Mouse (Mus musculus): ENCODE measurements at regions not wholly inside any gene's neighbourhood (a gene's known extent, or its start where the extent isn't known, plus 50 kb on each side); places are given as distances from the start of the nearest gene placed in this dataset.
"Not testable (repeated sequence)": the region's sequence is repeated elsewhere in the genome, so short reads cannot be mapped to it uniquely, and the experiment has no call there.

GRCm38 (mm10) chr1:149129767-149130287, 831.3 kb downstream of the Pla2g4a start:
- in situ Hi-C loops (cut with MboI, MseI) = no loop called here

GRCm38 (mm10) chr1:149129138-149129537, 832.0 kb downstream of the Pla2g4a start:
- in situ Hi-C loops (cut with MboI, MseI) = no loop called here

- in situ Hi-C loops (cut with MboI, MseI) = no loop called here
Observed at GRCm38 (mm10) chr1:149127709-149128108, 833.4 kb downstream of the Pla2g4a start.

- in situ Hi-C loops (cut with MboI, MseI) = no loop called here
Observed at GRCm38 (mm10) chr1:149103396-149103795, 857.7 kb downstream of the Pla2g4a start.

- in situ Hi-C loops (cut with MboI, MseI) = no loop called here
Observed at GRCm38 (mm10) chr1:149097426-149097825, 863.7 kb downstream of the Pla2g4a start.

- in situ Hi-C loops (cut with MboI, MseI) = no loop called here
Observed at GRCm38 (mm10) chr1:149074681-149075080, 886.4 kb downstream of the Pla2g4a start.

- in situ Hi-C loops (cut with MboI, MseI) = no loop called here
Observed at GRCm38 (mm10) chr1:149069570-149069969, 891.5 kb downstream of the Pla2g4a start.

- in situ Hi-C loops (cut with MboI, MseI) = not testable (repeated sequence)
Observed at GRCm38 (mm10) chr1:149063011-149063410, 898.1 kb downstream of the Pla2g4a start.

- in situ Hi-C loops (cut with MboI, MseI) = no loop called here
Observed at GRCm38 (mm10) chr1:149038188-149038967, 922.7 kb downstream of the Pla2g4a start.

GRCm38 (mm10) chr1:149028316-149028715, 932.8 kb downstream of the Pla2g4a start:
- in situ Hi-C loops (cut with MboI, MseI) = no loop called here

GRCm38 (mm10) chr1:149021734-149022133, 939.4 kb downstream of the Pla2g4a start:
- in situ Hi-C loops (cut with MboI, MseI) = no loop called here

- in situ Hi-C loops (cut with MboI, MseI) = no loop called here
Observed at GRCm38 (mm10) chr1:149021273-149021672, 939.8 kb downstream of the Pla2g4a start.

GRCm38 (mm10) chr1:149014559-149014958, 946.5 kb downstream of the Pla2g4a start:
- in situ Hi-C loops (cut with MboI, MseI) = no loop called here

GRCm38 (mm10) chr1:149010767-149011166, 950.3 kb downstream of the Pla2g4a start:
- in situ Hi-C loops (cut with MboI, MseI) = no loop called here

- in situ Hi-C loops (cut with MboI, MseI) = no loop called here
Observed at GRCm38 (mm10) chr1:149000092-149000491, 961.0 kb downstream of the Pla2g4a start.

GRCm38 (mm10) chr1:148993586-148993985, 967.5 kb downstream of the Pla2g4a start:
- in situ Hi-C loops (cut with MboI, MseI) = no loop called here

- in situ Hi-C loops (cut with MboI, MseI) = no loop called here
Observed at GRCm38 (mm10) chr1:148977377-148977776, 983.7 kb downstream of the Pla2g4a start.

GRCm38 (mm10) chr1:148965358-148965757, 995.7 kb downstream of the Pla2g4a start:
- in situ Hi-C loops (cut with MboI, MseI) = no loop called here

- in situ Hi-C loops (cut with MboI, MseI) = no loop called here
Observed at GRCm38 (mm10) chr1:148934366-148934765, 1026.7 kb downstream of the Pla2g4a start.

- in situ Hi-C loops (cut with MboI, MseI) = no loop called here
Observed at GRCm38 (mm10) chr1:148924506-148924905, 1036.6 kb downstream of the Pla2g4a start.

GRCm38 (mm10) chr1:148917062-148917461, 1044.0 kb downstream of the Pla2g4a start:
- in situ Hi-C loops (cut with MboI, MseI) = no loop called here

GRCm38 (mm10) chr1:148912819-148913218, 1048.3 kb downstream of the Pla2g4a start:
- in situ Hi-C loops (cut with MboI, MseI) = no loop called here

GRCm38 (mm10) chr1:148904067-148904466, 1057.0 kb downstream of the Pla2g4a start:
- in situ Hi-C loops (cut with MboI, MseI) = no loop called here

Data from T-helper 1 cell (primary cell).